Mouse (Mus musculus): ENCODE results near the gene Mrpl24.

DNA sequence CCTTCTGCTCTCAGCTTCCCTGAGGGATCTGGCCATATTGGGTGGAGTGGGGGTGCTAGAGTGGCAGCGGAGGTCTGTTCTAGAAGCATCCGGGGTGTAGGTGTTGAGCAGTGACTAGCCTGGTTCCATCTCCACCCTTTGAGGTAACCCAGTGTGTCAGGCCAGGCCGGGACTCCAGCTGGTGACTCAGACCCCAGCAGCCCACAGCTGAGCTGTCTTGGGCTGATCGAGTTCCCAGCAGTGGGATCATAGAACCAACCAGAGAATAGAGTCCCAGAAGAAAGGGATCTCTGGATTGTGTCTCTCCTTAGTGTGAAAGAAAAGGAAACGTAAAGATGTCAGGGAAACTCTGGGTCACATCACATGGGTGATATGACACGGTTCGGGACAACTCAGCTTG lies 40.1 kb downstream of the Mrpl24 start:
- no peak for TF ChIP-seq CTCF (IDR thresholded peaks at IDR 0.05; ENCODE audit: extremely low read depth, insufficient read length, insufficient replicate concordance, low read depth, low read length)
- no peak for TF ChIP-seq POLR2A (IDR thresholded peaks at IDR 0.05; ENCODE audit: low read depth, low read length)

All from small intestine, adult 2 months (tissue).